Mouse (Mus musculus): ENCODE measurements around the gene Meis3. TPM values are rescaled to one million over a fixed set of nuclear protein-coding genes. Genes with fewer than 3 reads are reported as not detected.

Meis3 gene
- 3.8 and 6.6 TPM in 2 replicates for polyA plus RNA-seq (2012; rRNA removed)

DNA sequence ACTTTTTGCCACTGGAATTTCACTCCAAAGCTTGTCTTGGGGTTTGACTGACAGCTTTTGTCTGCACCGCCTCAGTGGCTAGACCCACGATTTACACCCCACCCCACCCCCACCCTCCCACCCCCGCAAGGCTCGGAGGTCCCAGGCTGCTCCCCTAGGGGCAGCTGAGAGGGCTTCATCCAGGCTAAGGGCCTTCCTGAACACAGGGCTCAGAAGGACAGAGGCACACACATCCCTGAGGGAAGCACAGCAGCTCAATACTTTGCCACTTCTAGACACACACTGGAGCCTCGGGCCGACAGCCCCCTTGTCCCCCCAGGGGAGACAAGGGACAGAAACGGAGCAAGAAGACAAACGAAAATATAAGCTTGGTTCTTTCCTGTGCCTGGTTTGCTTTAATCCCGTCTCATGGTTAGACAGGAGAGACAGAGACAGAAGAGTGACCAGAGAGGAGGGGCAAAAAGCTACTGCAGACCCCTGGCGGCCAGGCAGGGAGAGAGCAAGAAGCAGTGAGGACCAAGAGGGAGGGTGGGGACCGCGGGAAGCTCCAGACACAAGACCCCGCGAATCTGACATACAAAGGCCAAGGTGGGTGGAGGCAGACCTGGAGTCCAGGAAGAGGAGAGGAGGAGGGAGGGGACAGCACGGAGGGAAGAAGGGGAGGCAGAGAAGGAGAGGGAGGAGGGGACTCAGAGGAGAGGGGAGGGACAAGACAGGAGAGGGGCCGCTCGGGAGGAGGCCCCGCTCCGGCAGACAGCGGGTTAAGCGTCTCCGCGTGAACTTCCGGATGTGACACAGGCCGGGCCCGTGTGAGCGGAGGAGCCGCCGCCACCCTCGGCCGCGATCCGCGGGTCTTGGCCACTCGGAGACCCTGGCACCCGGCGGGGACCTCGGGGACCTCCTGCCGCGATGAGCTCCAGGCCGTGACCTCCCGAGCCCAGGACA is at the start of gene Meis3:
Gene Meis3 (plus strand): TSS at position 494 of the 945 bp plus-strand sequence.
- peak; percentile 21 for DNase-seq
- Histone ChIP-seq H3K4me3 (ENCODE audit: insufficient read depth, low read depth, low read length) (peak within 1 kb of the TSS; percentile 51), H3K27me3 (replicated peaks; ENCODE audit: control insufficient read depth, insufficient read depth, low read length) (no peaks in the 10 kb centered on the region), H3K36me3 (ENCODE audit: control insufficient read depth, insufficient read depth, low read length) (no peaks in the 10 kb centered on the region), H3K27ac (ENCODE audit: insufficient read depth, low read depth, low read length) (no peak within 1 kb of the TSS), H3K4me1 (ENCODE audit: control insufficient read depth, insufficient read depth, low read length) (no peaks in the 10 kb centered on the region)
- 1% methylated on average over 35 of the region's 42 CpGs for WGBS
- no peak for TF ChIP-seq POLR2A (IDR thresholded peaks at IDR 0.05; ENCODE audit: low read depth, low read length)
- TF ChIP-seq CTCF (conservative IDR thresholded peaks at IDR 0.05; ENCODE audit: insufficient read depth, insufficient read length, low read depth, low read length), result no peak

DNA sequence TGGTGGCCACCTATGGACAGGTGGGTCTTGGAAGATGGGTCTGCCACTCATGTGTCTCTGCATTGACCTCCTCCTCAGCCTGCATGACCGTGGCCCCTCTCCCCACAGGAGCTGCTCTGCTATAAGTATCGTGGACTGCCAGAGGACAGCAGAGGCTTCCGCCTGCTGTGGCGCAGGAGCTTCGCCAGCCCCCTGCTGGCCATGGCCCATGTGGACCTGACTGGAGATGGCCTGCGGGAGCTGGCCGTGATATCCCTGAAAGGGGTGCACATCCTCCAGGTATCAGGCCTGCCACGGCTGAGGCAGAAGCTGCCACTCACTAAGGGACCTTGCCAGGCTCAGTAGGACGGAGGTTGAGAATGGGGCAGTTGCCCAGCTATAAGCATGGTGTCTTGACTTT is 49.1 kb upstream of the Meis3 start:
- no peaks in the 10 kb centered on the region for H3K36me3 ChIP-seq (ENCODE audit: control insufficient read depth, insufficient read depth, low read length)
- H3K4me3 ChIP-seq (ENCODE audit: insufficient read depth, low read depth, low read length), result no peak overlapping the region
- WGBS, result 85% methylated on average over 9 of the region's 9 CpGs
- no peaks in the 10 kb centered on the region for H3K27me3 ChIP-seq (replicated peaks; ENCODE audit: control insufficient read depth, insufficient read depth, low read length)
- no peak overlapping the region for H3K27ac ChIP-seq (ENCODE audit: insufficient read depth, low read depth, low read length)
- TF ChIP-seq CTCF (conservative IDR thresholded peaks at IDR 0.05; ENCODE audit: insufficient read depth, insufficient read length, low read depth, low read length) (no peak), POLR2A (IDR thresholded peaks at IDR 0.05; ENCODE audit: low read depth, low read length) (no peak)
- H3K4me1 ChIP-seq (ENCODE audit: control insufficient read depth, insufficient read depth, low read length), result no peaks in the 10 kb centered on the region
- no peak for DNase-seq

DNA sequence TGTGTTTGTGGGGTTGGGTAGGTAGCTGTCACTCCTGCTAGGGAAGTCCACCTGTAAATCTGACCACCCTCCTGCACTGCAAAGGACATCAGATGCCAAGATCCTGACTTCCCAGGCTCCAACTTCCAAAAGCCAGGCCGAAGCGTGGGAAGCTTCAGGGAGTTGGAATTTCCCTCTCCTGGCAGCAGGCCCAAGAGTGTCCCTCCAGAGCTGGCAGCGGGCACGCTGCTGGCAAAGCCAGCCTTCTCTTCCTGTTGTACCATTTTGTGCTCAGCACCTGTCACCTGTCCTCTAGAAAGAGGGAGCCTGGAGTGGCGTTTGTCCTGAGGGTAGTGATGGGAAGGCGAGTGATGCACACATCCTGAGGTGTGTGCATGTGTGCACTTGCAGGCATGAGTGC is 46.5 kb upstream of the Meis3 start:
- TF ChIP-seq CTCF (conservative IDR thresholded peaks at IDR 0.05; ENCODE audit: insufficient read depth, insufficient read length, low read depth, low read length), result no peak
- no peak for TF ChIP-seq POLR2A (IDR thresholded peaks at IDR 0.05; ENCODE audit: low read depth, low read length)
- H3K36me3 ChIP-seq (ENCODE audit: control insufficient read depth, insufficient read depth, low read length), result no peaks in the 10 kb centered on the region
- no peak overlapping the region for H3K4me3 ChIP-seq (ENCODE audit: insufficient read depth, low read depth, low read length)
- no peak overlapping the region for H3K27ac ChIP-seq (ENCODE audit: insufficient read depth, low read depth, low read length)
- no peaks in the 10 kb centered on the region for H3K27me3 ChIP-seq (replicated peaks; ENCODE audit: control insufficient read depth, insufficient read depth, low read length)
- 62% methylated on average over 6 of the region's 6 CpGs for WGBS
- H3K4me1 ChIP-seq (ENCODE audit: control insufficient read depth, insufficient read depth, low read length), result no peaks in the 10 kb centered on the region
- DNase-seq, result no peak

DNA sequence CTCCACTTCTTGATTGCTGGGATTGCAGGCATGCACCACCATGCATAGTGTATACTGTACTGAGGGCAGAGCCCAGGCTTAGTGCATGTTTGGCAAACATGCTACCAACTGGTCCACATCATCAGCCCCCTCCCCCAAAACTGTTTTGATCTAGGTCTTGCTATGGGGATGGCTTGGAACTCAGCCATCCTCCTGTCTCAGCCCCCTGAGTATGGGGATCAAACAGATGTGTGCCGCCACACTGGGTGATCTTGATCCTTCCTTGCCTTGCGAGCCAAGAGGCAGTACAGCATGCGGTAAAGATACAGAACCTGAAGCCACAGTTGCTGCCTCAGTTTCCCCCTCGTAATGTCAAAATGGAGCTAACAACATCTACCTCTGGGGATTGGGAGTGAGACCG is 46.0 kb upstream of the Meis3 start:
- H3K27me3 ChIP-seq (replicated peaks; ENCODE audit: control insufficient read depth, insufficient read depth, low read length), result no peaks in the 10 kb centered on the region
- 71% methylated on average over 5 of the region's 5 CpGs for WGBS
- no peak for TF ChIP-seq POLR2A (IDR thresholded peaks at IDR 0.05; ENCODE audit: low read depth, low read length)
- TF ChIP-seq CTCF (conservative IDR thresholded peaks at IDR 0.05; ENCODE audit: insufficient read depth, insufficient read length, low read depth, low read length), result no peak
- no peak overlapping the region for H3K27ac ChIP-seq (ENCODE audit: insufficient read depth, low read depth, low read length)
- no peaks in the 10 kb centered on the region for H3K36me3 ChIP-seq (ENCODE audit: control insufficient read depth, insufficient read depth, low read length)
- no peaks in the 10 kb centered on the region for H3K4me1 ChIP-seq (ENCODE audit: control insufficient read depth, insufficient read depth, low read length)
- no peak for DNase-seq
- no peak overlapping the region for H3K4me3 ChIP-seq (ENCODE audit: insufficient read depth, low read depth, low read length)

DNA sequence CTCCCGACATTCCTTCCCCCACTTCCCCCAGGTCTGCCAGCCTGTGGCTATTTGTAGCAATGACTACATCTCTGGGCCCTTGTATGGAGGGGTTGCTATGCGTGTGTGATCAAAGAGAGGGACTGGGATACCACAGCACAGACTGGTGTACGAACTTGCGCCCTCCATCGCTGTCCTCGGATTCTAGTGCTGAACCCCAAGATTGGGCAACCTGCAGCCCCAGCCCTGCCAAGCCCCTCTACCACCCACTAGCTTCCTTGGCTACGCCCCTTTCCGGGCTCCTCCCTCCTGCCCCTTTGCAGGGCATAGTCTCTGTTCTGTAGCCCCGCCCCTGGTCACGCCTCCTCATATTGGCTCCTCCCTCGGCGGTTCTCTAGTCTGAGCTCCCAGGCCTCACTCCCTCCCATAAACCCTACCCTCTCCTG is 45.5 kb upstream of the Meis3 start, which contains the start of gene Slc8a2:
Gene Slc8a2 (plus strand): TSS at position 406 of the 425 bp plus-strand sequence.
- TF ChIP-seq CTCF (conservative IDR thresholded peaks at IDR 0.05; ENCODE audit: insufficient read depth, insufficient read length, low read depth, low read length) (no peak), POLR2A (IDR thresholded peaks at IDR 0.05; ENCODE audit: low read depth, low read length) (no peak)
- no peaks in the 10 kb centered on the region for H3K36me3 ChIP-seq (ENCODE audit: control insufficient read depth, insufficient read depth, low read length)
- no peak within 1 kb of the TSS for H3K27ac ChIP-seq (ENCODE audit: insufficient read depth, low read depth, low read length)
- peak; percentile 64 for DNase-seq
- no peaks in the 10 kb centered on the region for H3K27me3 ChIP-seq (replicated peaks; ENCODE audit: control insufficient read depth, insufficient read depth, low read length)
- WGBS, result 4% methylated on average over 12 of the region's 12 CpGs
- H3K4me3 ChIP-seq (ENCODE audit: insufficient read depth, low read depth, low read length), result peak within 1 kb of the TSS; percentile 41
- no peaks in the 10 kb centered on the region for H3K4me1 ChIP-seq (ENCODE audit: control insufficient read depth, insufficient read depth, low read length)

DNA sequence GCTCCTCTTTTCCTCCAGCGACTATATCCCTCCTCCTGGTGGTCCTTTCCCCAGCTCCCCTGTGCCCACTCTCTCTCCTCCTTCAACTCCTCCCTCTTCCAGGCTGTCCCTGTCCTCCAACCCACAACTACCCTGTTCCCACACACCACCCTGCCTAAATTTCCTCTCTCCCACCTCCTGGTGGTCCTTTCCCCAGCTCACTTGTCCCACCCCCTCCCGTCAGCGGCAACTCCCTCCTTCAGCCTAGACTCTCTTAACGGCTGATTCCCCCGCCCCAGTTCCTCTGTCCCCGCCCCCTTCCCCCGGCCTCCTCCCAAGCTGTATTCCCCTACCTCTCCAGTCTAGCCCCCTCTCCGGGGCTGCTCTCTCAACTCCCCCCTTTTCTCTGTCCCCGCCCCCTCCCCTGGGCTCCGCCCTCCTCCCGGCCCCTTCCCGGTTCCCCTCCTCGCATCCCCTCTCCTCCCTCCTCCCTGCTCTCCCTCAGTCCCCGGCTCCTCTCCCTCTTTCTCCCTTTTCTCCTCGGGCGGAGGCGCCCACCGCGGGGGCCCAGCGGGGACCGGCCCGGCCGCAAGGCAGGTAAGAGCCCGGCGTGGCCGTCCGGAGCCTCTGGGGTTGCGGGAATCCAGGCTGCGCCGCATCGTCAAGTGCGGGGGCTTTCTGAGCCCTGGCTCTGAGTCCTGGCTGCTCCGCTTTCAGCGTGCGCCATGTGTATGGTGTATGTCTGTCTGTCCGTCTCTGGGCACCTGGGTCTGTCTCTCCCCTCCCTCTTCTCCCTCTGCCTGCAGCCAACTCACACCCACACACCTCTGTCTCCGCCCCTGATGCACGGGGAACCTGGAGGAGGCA is 44.8 kb upstream of the Meis3 start:
- H3K27ac ChIP-seq (ENCODE audit: insufficient read depth, low read depth, low read length), result no peak overlapping the region
- DNase-seq, result no peak

More for the DNA sequence above, 44.8 kb upstream of the Meis3 start:
- Histone ChIP-seq H3K4me1 (ENCODE audit: control insufficient read depth, insufficient read depth, low read length) (no peaks in the 10 kb centered on the region), H3K36me3 (ENCODE audit: control insufficient read depth, insufficient read depth, low read length) (no peaks in the 10 kb centered on the region), H3K4me3 (ENCODE audit: insufficient read depth, low read depth, low read length) (peak overlapping the region; percentile 41), H3K27me3 (replicated peaks; ENCODE audit: control insufficient read depth, insufficient read depth, low read length) (no peaks in the 10 kb centered on the region)
- TF ChIP-seq CTCF (conservative IDR thresholded peaks at IDR 0.05; ENCODE audit: insufficient read depth, insufficient read length, low read depth, low read length), result no peak
- no peak for TF ChIP-seq POLR2A (IDR thresholded peaks at IDR 0.05; ENCODE audit: low read depth, low read length)
- 2% methylated on average over 35 of the region's 38 CpGs for WGBS

Measured in kidney, adult 2 months (tissue).